In genomic region chr11:59364417-59364816, GRCm38 (mm10) we compare ENCODE assay signal across 13 mouse cellular contexts. TPM values are rescaled to one million over a fixed set of nuclear protein-coding genes. Genes with fewer than 3 reads are reported as not detected.
DNase-seq lines count a peak whose midpoint lies in the region; ATAC-seq and TF ChIP-seq lines count a peak whose summit lies in the region.
"Had no signal": no experiment of that assay in that cellular context is flagged by ENCODE, and none has a peak within 500 bp of the region (broad histone marks: within the 10 kb centered on the region; RNA-seq: fewer than 3 reads in every experiment).

No protein-coding gene starts in this region.

- peaks cover 17% of the 10 kb centered on the region for H3K4me1 ChIP-seq in heart, embryonic 13.5 days
- no peaks in the 10 kb centered on the region for H3K4me1 ChIP-seq in kidney, adult 2 months (ENCODE audit: control insufficient read depth, insufficient read depth, low read length)
- peaks cover 25% of the 10 kb centered on the region for H3K4me1 ChIP-seq in embryonic facial prominence, embryonic 12.5 days
- 0 out of 2 replicates have a peak, but pooled peaks cover 3% of the 10 kb centered on the region for H3K4me1 ChIP-seq in limb, embryonic 11.5 days (ENCODE audit: control insufficient read depth, insufficient read depth, low read length)

- H3K36me3 ChIP-seq in heart, embryonic 13.5 days: no peaks in the 10 kb centered on the region
- no peaks in the 10 kb centered on the region for H3K36me3 ChIP-seq in kidney, adult 2 months (ENCODE audit: control insufficient read depth, insufficient read depth, low read length)
- H3K36me3 ChIP-seq in embryonic facial prominence, embryonic 12.5 days: no peaks in the 10 kb centered on the region
- no peaks in the 10 kb centered on the region for H3K36me3 ChIP-seq in limb, embryonic 11.5 days (ENCODE audit: control insufficient read depth, insufficient read depth, low read length)

- TF ChIP-seq CTCF in kidney, adult 2 months (conservative IDR thresholded peaks at IDR 0.05; ENCODE audit: insufficient read depth, insufficient read length, low read depth, low read length): no peak

- H3K4me3 ChIP-seq in heart, embryonic 13.5 days: no peak overlapping the region
- no peak overlapping the region for H3K4me3 ChIP-seq in kidney, adult 2 months (ENCODE audit: insufficient read depth, low read depth, low read length)
- no peak overlapping the region for H3K4me3 ChIP-seq in embryonic facial prominence, embryonic 12.5 days
- H3K4me3 ChIP-seq in limb, embryonic 11.5 days (ENCODE audit: low read depth, low read length): no peak overlapping the region

- no peak for DNase-seq in heart, adult 18-20 months
- DNase-seq in kidney, postnatal 4 days: peak; percentile 37 to 51
- DNase-seq in kidney, adult 2 months: no peak
- no peak for DNase-seq in limb, embryonic 11.5 days (ENCODE audit: low spot score)
- no peak for DNase-seq in layer of hippocampus, adult 18-20 months (ENCODE audit: low spot score in 2 of 2)
- DNase-seq in adrenal gland, adult (ENCODE audit: inconsistent age in 2 of 2, low spot score in 1 of 2): no peak
- DNase-seq: kidney, postnatal 25 days had no signal

- H3K9me3 ChIP-seq in heart, embryonic 13.5 days: no peaks in the 10 kb centered on the region
- H3K9me3 ChIP-seq in embryonic facial prominence, embryonic 12.5 days: no peaks in the 10 kb centered on the region
- no peaks in the 10 kb centered on the region for H3K9me3 ChIP-seq in limb, embryonic 11.5 days (ENCODE audit: control insufficient read depth, low read length)

- H3K9ac ChIP-seq in heart, embryonic 13.5 days: peak overlapping the region; percentile 15; the same call in 1 of the 2 replicates
- no peak overlapping the region for H3K9ac ChIP-seq in embryonic facial prominence, embryonic 12.5 days
- H3K9ac ChIP-seq in limb, embryonic 11.5 days (ENCODE audit: low read length): no peak overlapping the region

- no peak overlapping the region for H3K4me2 ChIP-seq in heart, embryonic 13.5 days
- no peak overlapping the region for H3K4me2 ChIP-seq in embryonic facial prominence, embryonic 12.5 days (replicated peaks)
- H3K4me2 ChIP-seq in limb, embryonic 11.5 days (ENCODE audit: low read depth, severe bottlenecking): no peak overlapping the region

- ATAC-seq in heart, embryonic 13.5 days (ENCODE audit: extremely low read depth, insufficient number of reproducible peaks, low FRiP score, low TSS enrichment): peak; percentile 29; the same call in 1 of the 2 replicates
- no peak for ATAC-seq in embryonic facial prominence, embryonic 12.5 days (ENCODE audit: insufficient number of reproducible peaks, insufficient read depth, low FRiP score, low TSS enrichment)
- ATAC-seq in limb, embryonic 11.5 days (ENCODE audit: insufficient number of reproducible peaks, low FRiP score, low TSS enrichment, low read depth): peak; percentile 39; the same call in 1 of the 2 replicates

- no peaks in the 10 kb centered on the region for H3K27me3 ChIP-seq in heart, embryonic 13.5 days (replicated peaks)
- H3K27me3 ChIP-seq in kidney, adult 2 months (replicated peaks; ENCODE audit: control insufficient read depth, insufficient read depth, low read length): no peaks in the 10 kb centered on the region
- H3K27me3 ChIP-seq in embryonic facial prominence, embryonic 12.5 days: no peaks in the 10 kb centered on the region; the same call in 1 of the 2 replicates
- H3K27me3 ChIP-seq in limb, embryonic 11.5 days (ENCODE audit: control insufficient read depth, insufficient read depth, low read length): no peaks in the 10 kb centered on the region

- WGBS in heart, embryonic 13.5 days: 38% methylated on average over 3 of the region's 3 CpGs
- WGBS in kidney, adult 2 months: 75% methylated on average over 3 of the region's 3 CpGs
- 66% methylated on average over 3 of the region's 3 CpGs for WGBS in embryonic facial prominence, embryonic 12.5 days
- WGBS in limb, embryonic 11.5 days: 45% methylated on average over 3 of the region's 3 CpGs

- no peak for TF ChIP-seq POLR2A in kidney, adult 2 months (IDR thresholded peaks at IDR 0.05; ENCODE audit: low read depth, low read length)

- H3K27ac ChIP-seq in heart, embryonic 13.5 days (replicated peaks): peak overlapping the region; percentile 44; the same call in 1 of the 2 replicates
- H3K27ac ChIP-seq in kidney, adult 2 months (ENCODE audit: insufficient read depth, low read depth, low read length): no peak overlapping the region
- H3K27ac ChIP-seq in embryonic facial prominence, embryonic 12.5 days: peak overlapping the region; percentile 57
- H3K27ac ChIP-seq in limb, embryonic 11.5 days (replicated peaks; ENCODE audit: low read depth, low read length): no peak overlapping the region

RNA-seq across cellular contexts. Expression of gene Prss38, which starts 11.0 kb away (rescaled TPM):
- not detected in 2 replicates for polyA plus RNA-seq in heart, embryonic 13.5 days (2015; fragmentation: Nextera tagmentation; extraction: Ambion mirVana)
- not detected for total RNA-seq in heart, adult 18-20 months (2021)
- not detected in 2 replicates for polyA plus RNA-seq in kidney, adult 2 months (2012; rRNA removed)
- not detected in 2 replicates for polyA plus RNA-seq in embryonic facial prominence, embryonic 12.5 days (2016; fragmentation: Nextera tagmentation; extraction: Ambion mirVana)
- polyA plus RNA-seq in limb, embryonic 11.5 days (2014; fragmentation: Nextera tagmentation; extraction: Ambion mirVana): not detected in 2 replicates
- not detected for total RNA-seq in layer of hippocampus, adult 18-20 months (2021)
- total RNA-seq: CH12.LX; left cerebral cortex, postnatal 25 days; megakaryocyte-erythroid progenitor cell, adult 5-6 weeks had no signal
- polyA plus RNA-seq: thymus, postnatal 0 days had no signal

RNA-seq across cellular contexts. Expression of gene Wnt9a, which starts 57.7 kb away (rescaled TPM):
- polyA plus RNA-seq in heart, embryonic 13.5 days (2015; fragmentation: Nextera tagmentation; extraction: Ambion mirVana): 2.8 and 2.9 TPM in 2 replicates
- total RNA-seq in heart, adult 18-20 months (2021): 1 to 10 TPM; 3.8 to 4.2 TPM
- 1.7 and 1.8 TPM in 2 replicates for polyA plus RNA-seq in kidney, adult 2 months (2012; rRNA removed)
- polyA plus RNA-seq in embryonic facial prominence, embryonic 12.5 days (2016; fragmentation: Nextera tagmentation; extraction: Ambion mirVana): 5.9 and 7.1 TPM in 2 replicates
- polyA plus RNA-seq in limb, embryonic 11.5 days (2014; fragmentation: Nextera tagmentation; extraction: Ambion mirVana): 1.1 and 1.8 TPM in 2 replicates
- total RNA-seq in layer of hippocampus, adult 18-20 months (2021): 1 to 10 TPM; 3.5 to 4.1 TPM
- total RNA-seq: CH12.LX; megakaryocyte-erythroid progenitor cell, adult 5-6 weeks had no signal

Comparison
In these comparisons a context has a peak if more than half of its experiments do, and no peak if none do; other contexts are left out.
1. DNase-seq: peak in kidney, postnatal 4 days (2 of 2); none in heart, adult 18-20 months (0 of 2), kidney, adult 2 months (single experiment), limb, embryonic 11.5 days (single experiment), layer of hippocampus, adult 18-20 months (0 of 2) and adrenal gland, adult (0 of 2).
2. H3K27ac ChIP-seq: peak in heart, embryonic 13.5 days (single experiment) and embryonic facial prominence, embryonic 12.5 days (single experiment); none in kidney, adult 2 months (single experiment) and limb, embryonic 11.5 days (single experiment).